Mouse (Mus musculus) neutrophil, adult 65 days (primary cell): ENCODE data around the gene Atp5j. TPM values are rescaled to one million over a fixed set of nuclear protein-coding genes. Genes with fewer than 3 reads are reported as not detected.

Source experiments
- total RNA-seq: library from RNA; stranded (reverse); gene quantifications from 2 replicates; pipeline ENCODE4 v1.2.4, GENCODE M21; 2023

Gene Atp5j
- 82.5 and 110 TPM in 2 replicates for total RNA-seq

GRCm38 (mm10) chr16:84835441-84835822 is at the start of gene Atp5j:
Gene Atp5j (minus strand): TSS chr16:84835625.

GRCm38 (mm10) chr16:84834745-84835440 is 532 bp downstream of the Atp5j start, which contains the start of gene Gabpa:
Gene Gabpa (plus strand): TSS chr16:84834925.

Other genes with a start within 250 kb of the Atp5j start
- 7.6 and 9.8 TPM in 2 replicates for gene Mrpl39, start 99.9 kb downstream of the Atp5j start, total RNA-seq
- gene Jam2, start 61.5 kb downstream of the Atp5j start, total RNA-seq = 0.11 TPM in 1 of 2 replicates, not detected in the other
- 33.4 and 33.7 TPM in 2 replicates for gene Gabpa, start 700 bp downstream of the Atp5j start, total RNA-seq